Mouse (Mus musculus): ENCODE results near the gene Zfp804a.

The Zfp804a gene

GRCm38 (mm10) chr2:82282591-82283269 lies 229.7 kb downstream of the Zfp804a start:
- no peak for DNase-seq

- no peak for DNase-seq
These were observed 242.0 kb downstream of the Zfp804a start for GRCm38 (mm10) chr2:82294932-82295493.
